Mouse (Mus musculus): Measurements from ENCODE around the gene Dtnbp1.

The Dtnbp1 gene

DNA sequence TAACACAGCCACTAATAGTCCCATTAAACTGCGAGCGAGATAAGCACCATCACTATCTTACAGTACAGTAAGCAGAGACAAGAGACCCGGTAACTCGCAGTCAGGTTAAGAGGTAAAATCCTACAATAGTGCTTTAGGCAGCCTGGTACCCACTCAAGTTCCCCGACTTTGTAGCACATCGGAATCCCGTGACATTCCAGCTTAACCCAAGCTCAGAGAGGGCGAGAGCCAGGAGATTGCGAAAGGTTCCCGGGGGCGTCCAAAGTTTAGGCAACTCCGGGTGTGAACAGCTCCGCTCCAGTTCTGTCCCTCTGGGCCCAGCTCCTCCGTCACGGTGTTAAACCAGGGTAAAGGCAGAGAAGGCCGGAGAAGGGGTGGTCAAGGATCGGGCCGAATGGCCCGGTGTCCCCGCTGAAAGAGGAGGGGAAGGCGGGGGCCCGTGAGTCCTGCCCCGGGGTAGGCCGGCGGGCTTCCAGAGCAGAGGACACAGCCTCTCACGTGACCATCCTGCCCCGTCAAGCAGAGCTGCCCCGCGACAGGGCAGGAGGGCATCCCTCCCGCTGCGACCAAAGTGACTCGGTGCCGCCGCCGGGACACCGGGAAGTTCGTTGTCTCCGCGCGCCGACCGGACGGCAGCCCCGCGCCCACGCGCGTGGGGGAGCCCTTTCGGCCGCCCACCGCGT lies 578 bp downstream of the Dtnbp1 start:
- peak; percentile 48 for DNase-seq

DNA sequence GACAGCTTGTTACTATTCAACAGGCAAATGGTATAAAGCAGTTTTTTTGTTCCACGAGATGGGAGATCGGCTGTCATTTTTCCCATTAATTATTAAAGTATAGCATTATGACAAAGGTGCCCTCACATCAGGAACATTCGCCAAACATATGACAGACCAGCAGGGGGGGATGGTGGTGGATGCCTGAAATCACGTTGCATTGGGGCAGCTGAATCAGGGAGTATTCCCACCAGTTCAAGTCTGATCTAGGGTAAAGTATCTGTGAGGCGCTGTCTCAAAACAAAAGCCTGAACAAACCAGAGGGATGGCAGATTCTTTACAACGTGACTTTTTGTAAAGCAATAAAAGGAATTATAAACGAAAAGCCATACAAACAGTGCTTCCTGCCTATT lies 1.1 kb downstream of the Dtnbp1 start:
- no peak for DNase-seq

DNA sequence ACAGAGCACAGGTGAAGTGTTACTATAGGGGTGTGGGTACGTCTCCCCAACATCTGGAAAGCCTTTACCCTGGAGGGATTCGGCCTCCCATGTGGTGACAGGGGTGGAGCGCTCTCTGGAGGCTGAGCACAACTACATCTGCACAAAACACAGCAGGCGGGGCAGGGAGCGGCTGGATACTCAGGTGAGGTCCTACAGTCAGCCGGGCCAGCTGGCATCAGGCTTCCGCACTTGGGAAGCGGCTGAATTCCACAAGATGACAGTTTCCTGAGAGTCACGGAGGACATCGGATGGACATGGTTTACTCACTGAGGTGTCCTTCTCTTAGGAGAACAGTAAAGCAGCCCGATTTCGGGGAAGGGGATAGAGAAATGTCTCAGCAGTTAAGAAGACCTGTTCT lies 2.7 kb downstream of the Dtnbp1 start:
- DNase-seq: no peak

DNA sequence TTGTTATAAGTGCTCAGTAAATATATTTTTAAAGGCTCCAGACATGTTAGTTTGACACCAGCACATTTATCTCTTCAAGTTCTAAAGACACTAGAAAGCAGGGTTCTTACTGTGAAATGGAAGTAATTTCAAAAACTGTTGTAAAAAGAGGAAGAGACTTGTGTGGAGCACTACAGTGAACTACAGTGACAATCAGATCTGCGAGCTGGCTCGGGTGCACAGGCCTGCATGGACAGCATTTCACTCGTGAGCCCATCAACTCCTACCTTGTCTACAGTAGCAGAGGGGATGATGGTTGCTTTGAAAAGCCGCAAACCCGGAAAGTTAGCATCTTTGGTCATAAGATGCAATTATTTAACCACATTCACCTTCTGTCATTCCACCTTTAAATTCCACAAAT lies 5.6 kb downstream of the Dtnbp1 start:
- no peak for DNase-seq

DNA sequence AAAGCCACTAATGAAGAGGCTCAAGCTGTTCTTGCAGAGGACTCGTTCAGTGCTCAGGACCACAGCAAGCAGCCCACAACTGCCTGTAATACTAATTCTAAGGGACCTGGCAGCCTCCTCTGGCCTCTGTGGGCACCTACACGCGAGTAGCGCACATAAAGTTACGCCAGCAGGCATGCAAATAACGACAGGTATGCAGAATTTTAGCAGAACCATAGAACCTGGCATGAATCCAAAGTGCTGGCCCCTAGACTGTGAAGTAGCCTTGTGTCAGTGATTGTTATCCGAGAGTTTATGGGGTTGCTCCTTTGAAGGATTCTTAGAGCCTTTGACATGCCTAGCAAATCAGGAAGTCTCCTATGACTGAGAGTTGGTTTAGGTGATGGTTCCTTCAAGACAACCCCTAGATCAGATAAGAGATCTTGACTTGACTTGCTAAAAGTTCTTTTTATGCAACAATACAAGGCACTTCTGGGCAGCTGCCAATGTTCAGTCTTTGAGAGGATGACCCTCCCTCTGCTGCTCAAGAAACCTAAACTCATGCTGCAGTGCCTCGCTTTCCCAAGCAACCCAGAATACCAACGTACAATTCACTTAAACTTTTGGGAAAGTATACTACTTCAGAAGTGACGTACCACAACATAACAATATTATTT lies 9.3 kb downstream of the Dtnbp1 start:
- no peak for DNase-seq

DNA sequence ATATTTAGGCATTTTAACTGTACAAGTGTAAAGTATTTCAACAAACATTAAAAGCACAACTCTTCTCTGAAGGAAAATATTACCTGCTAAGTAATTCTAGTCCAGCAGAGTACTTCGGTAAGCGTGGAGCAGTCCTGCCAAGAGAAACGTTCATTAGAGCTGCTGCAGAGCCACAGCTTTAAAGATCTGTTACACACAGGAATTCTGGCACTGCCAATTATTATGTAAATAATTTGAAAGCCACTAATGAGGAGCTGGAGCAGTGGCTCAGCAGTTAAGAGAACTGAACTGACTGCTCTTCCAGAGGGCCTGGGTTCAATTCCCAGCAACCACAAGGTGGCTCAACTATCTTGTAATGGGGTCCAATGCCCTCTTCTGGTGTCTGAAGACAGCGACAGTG lies 10.0 kb downstream of the Dtnbp1 start:
- no peak for DNase-seq

DNA sequence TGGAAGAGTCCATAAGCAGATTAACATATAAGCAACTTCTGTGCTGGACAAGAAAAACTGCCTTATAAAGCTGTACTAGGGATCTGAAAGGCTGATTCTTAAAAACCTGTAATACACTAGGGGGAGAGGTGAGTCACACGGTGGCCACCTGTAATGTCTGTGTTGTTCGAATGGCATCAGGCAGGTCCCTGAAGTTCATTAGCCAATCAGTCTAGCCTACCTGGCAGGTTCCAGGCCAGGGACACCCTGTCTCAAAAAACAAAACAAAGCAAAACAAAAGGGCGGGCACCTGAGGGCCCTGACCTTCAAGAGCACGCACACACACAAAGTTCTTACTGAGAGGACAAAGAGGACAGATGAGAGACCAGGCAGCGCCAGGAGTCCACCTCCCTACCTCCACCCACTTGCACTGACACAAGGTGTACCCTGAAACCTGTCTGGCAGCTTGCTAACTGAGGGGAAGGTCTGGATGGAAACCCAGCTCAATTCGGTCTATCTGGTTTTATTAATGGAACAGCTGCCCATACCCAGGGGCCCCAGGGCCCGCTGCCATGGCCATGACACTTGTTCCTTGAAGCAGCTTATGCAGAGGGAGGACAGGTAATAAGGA lies 11.8 kb downstream of the Dtnbp1 start:
- no peak for DNase-seq

DNA sequence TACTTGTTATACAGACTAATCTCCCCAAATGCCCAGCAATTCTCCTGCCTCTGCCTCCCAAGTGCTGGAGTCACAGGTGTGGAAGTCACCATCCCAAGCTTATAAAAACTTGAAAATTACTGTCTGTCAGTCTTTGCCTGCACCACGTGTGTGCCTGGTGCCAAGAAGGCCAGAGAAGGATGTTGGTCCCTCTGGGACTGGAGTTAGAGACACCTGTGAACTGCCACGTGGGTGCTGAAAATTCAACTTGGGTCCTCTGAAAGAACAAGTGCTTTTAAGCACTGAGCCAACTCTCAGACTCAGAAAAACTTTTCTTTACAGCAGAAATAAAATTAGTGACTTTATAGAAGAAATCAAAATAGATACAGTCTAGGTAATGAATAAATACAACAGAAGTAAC lies 15.6 kb downstream of the Dtnbp1 start:
- DNase-seq: no peak

DNA sequence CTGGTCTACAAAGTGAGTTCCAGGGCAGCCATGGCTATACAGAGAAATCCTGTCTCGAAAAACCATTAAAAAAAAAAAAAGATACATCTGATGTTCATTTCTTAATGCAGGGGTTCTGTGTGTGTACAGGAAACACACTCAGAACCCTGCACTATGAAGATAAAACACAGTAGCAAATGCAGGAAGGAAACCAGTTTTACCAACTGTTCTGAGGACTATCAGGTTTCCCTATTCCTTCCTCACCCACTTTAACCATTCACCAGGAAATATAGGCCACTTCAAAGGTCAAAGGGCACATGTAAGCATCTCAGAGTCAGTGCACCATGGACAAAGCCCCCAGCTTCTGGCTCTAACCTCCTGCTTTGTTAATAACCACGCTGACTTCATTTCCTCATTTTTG lies 16.6 kb downstream of the Dtnbp1 start:
- no peak for DNase-seq

DNA sequence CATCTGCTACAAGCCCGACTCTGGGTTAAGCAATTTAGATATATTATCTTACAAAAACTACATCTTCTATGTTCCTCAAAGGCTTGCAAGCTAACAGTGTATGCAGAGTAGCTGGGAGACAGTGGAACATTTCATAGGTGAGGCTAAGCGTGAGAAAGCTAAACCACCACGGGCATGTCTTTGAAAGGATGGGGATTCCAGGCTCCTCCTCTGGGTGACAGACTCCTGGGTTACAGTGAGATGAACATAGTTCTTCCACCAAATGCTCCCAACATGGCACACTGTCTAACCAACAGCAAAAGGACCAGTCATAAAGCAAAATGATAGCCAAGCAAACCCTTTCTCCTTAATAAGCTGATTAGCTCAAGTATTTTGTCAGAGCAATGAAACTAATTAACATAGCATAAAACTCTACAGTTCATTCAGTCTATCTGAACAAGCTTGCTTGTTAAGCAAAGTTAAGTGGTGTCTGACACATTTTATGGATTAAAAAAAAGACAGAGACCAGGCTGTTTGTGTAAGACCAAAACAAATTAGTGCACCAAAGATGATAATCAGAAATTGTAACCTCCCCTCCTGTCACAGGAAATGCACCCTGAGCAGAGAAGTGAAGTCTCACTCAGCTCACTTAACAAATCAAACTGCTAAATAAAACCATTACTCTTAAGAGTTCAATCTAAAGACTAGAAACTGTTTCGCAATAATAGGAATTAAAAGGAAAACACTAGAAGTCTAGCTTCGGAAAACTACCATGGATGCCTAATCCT lies 18.1 kb downstream of the Dtnbp1 start:
- no peak for DNase-seq

DNA sequence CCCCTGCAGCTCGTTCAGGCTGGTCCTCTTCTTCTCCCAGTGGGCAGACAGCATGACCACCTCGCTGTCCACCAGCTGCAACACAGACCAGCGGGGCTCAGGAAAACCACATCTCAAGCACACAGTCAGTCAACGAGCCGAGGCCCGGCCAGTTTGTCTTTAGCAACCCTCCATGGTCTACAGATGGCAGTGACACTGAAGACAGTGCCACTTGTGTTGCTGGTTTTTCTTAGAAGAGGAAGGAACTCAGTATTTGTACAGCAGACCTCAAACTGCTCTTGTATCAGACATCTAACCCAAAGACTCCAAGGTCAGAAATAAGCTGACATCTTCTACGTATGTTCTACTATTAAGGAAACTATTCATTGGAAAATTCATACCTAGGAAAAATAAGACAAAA lies 19.1 kb downstream of the Dtnbp1 start:
- no peak for DNase-seq

DNA sequence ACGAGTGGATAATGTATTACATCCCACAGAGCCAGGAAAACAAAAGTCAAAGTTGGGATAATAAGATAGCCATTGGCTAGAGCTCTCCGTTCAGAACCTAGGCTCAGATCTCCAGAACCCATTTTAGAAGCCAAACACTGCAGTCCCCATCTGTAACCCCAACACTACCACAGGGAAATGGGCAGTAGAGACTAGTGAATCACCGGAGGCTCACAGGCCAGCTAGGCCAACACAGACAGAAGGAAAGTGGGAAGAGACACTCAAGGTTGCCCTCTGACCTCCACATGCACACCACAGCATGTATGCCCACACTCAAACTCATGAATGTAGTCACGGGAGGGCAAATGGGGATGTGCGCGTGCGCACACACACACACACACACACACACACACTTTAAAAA lies 22.5 kb downstream of the Dtnbp1 start:
- DNase-seq: no peak

DNA sequence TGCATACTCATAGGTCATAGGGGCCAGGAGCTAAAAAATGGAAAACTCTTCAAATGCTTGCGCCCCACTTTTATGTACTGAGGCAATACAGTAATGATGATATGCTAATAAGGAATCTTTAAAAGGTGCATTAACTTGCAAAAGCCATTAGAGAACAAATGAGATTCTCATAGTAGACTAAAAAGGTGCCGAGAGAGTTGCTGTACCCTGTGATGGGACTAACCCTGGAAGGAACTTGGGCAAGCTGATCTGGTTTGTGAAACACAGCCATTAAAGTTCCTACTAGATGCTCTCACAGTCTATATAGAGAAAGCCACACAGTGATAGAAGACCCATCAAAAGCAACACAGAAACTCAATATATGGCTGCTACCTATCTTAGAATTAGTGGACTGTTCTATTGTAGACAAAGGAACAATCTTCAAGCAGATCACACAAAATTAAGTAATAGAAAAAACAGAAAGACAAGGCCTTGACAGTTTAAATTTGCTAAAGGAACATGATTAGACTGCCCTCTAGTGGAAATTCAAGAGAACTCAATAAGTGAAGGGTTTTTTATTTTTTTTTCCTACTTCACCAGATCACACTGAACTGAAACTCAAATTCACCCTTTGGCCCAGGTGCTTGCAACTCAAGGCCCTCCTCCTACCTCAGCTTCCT lies 24.3 kb downstream of the Dtnbp1 start:
- no peak for DNase-seq

DNA sequence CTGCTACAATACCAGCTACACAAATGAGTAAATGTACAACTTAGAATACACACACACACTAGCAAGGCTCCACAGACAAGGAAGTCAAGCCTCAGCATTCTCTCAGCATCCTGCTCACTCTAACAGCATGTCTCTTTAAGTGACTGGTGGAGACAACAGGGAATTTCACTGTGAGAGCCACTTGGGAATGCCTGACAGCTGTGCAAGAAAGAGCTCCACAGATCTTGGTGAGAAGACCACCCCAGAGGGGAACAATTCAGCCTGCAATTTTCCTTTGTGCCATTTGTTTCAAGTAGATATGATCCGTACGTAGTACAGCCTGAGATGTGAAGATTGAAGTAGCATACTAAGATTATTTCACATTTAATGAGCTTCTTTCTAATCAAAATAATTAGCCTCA lies 24.9 kb downstream of the Dtnbp1 start:
- no peak for DNase-seq

DNA sequence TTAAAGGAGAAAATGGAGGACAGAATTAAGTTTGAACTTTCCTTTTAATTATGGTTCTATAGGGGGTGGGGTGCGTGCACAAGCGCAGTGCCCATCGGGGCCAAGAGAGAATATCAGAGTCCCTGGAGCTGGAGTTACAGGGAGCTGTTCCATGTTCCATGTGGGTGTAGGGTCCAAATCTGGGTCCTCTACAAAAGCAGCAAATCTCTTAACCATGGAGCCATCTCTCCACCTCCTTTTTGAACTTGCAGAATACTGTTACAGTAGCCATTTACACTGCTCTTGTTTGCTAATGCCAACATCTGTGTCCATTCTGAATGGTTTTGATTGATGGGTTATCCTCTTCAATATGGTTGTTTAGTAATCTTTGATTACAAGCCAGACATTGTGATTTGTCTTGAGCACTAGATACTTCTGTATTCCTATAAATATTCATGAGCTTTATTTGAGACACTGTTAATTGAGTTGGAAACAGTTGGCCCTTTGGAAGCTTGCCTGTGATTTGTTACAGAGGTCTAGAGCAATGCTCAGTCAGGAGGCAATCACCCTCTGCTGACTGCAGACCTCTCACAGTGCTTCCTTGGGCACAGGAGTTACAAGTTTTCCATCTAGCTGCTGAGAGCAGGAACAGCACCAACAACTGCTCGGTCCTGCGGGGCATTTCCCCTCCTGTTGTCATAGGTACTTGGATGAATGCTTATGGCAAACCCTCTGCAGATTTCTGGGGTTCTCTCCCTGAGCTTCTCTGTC lies 41.2 kb downstream of the Dtnbp1 start:
- no peak for DNase-seq

DNA sequence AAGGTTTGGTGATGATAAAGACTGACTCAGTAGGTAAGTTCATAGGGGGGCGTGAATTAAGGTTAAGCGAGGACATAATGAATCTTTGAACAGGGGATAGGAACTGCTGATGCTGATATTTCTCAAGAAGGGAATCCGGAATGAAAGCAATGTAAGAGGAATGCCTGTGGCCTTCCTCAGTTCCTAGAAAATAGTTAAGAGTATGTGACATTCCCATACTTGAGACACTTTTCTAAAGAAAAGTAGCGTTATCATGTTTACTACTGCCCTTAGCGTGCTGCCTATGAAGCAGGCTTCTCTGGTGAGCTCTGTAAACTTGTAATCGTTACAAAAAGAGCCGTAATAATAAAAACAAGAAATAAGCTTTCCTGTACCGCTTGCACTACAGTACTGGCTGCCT lies 44.9 kb downstream of the Dtnbp1 start:
- DNase-seq: no peak

DNA sequence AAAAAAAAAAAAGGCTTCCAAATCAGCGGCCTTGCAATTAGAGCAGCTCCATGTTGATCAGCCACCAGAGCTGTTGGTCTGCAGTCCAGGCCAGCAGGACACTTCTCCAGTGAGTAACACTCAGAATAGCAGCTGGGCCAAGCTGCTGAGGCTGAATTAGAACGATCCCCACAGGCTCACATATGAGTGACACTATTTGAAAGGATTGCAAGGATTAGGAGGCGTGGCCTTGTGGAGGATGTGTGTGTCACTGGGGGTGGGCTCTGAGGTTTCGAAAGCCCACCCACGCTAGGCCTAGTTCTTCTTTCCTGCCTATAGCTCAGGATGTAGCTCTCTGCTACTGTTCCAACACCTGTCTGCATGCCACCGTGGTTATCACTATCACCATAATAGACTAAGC lies 46.2 kb downstream of the Dtnbp1 start:
- DNase-seq: no peak

DNA sequence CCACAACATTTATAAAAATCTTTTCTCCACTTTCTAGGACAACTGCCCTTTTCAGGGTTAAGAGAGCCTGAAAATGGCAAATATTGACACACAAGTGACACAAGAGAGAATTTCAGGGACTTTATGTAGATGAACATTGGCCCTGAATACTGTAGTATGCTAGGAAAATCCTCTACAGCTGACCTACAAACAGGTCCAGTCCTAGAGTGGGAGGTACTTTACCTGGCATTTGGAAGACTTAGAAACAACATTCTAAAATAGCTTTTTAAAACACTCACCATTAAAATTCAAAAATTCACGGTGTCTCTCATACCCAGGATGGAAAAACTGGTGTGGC lies 47.7 kb downstream of the Dtnbp1 start:
- DNase-seq: no peak

DNA sequence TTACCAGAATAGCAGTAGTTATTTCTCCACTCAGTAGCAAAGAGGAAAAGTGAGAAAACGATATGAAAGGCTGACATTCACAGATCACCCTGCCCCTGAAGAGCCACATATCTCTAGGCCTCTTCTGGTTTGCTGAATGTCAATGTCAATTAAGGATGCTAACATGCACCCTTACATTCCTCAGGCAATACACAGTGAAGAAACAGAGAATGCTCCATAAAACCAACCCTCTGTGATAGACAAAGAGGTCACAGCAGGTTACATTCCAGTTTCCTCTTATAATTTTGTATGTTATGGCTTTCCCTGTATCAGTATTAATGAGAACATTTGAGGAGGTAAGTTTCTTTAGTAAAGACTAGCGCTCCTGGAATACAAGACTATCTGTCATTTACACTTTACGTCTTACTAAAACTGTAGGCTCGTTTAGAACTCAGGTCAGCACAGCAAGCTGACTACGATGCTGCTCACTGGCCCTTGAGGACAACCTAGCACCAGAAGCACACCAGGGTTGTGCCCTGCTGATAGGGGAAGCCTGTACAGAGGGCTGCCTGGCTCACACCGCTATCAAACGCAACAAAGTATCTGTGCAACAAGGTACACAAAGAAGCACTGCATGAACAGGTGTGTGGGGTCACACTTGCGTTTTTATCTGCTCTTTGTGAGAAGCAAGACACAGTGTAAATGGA lies 48.3 kb downstream of the Dtnbp1 start:
- DNase-seq: no peak

DNA sequence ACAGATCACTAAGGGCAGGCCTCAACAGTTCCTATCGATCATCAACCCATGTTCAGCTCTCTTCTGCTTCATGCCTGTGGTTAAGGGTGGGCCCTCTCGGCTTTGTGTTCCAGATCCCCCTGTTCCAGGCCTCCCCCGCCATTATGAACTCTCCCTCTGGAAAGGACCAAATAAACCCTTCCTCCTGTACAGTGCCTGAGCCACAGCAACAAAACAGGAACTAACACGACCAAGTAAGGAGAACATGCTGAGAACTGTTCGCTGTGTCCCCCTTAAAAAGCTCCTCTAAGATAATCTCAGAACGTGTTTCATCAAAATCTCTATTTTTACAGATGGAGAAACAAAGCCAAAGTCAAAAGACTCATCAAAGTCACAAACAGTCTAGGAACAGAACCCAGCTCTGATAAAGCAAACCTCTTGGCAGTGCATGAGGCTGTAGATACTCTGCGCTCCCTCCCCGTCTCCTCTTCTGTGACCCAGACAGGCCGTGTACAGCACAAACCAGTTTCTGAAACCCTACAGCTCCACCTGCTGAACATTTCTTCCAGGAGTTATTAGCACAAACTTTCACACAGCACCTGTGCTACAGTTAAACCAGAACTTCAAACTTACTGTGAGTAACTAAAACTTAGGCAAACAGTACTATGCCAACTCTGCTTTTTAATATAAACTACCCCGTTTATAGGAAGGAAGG lies 49.4 kb downstream of the Dtnbp1 start:
- DNase-seq: no peak

Data from right cerebral cortex, postnatal 25 days (tissue).